Mouse (Mus musculus): ENCODE measurements around the gene Edaradd. TPM values are rescaled to one million over a fixed set of nuclear protein-coding genes. Genes with fewer than 3 reads are reported as not detected.

Edaradd gene
- polyA plus RNA-seq, 1 experiment: not detected

DNA sequence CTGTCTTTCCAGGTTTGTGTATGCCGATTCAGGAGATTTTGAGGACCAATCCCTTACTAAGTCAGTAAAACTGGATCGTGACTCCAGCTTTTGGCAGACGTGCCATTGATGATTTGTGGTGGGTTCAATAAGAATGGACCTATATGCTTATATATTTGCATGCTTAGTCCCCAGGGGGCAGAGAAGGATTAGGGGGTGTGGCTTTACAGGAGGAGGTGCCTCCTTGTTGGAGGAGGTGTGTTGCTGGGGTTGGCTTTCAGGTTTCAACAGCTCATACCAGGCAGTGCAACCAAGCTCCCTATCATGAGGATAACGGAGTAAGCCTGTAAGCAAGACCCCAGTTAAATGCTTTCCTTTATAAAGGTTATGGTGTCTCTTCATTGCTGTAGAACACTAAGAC is 34.0 kb upstream of the Edaradd start:
- no peaks in the 10 kb centered on the region for H3K9me3 ChIP-seq

DNA sequence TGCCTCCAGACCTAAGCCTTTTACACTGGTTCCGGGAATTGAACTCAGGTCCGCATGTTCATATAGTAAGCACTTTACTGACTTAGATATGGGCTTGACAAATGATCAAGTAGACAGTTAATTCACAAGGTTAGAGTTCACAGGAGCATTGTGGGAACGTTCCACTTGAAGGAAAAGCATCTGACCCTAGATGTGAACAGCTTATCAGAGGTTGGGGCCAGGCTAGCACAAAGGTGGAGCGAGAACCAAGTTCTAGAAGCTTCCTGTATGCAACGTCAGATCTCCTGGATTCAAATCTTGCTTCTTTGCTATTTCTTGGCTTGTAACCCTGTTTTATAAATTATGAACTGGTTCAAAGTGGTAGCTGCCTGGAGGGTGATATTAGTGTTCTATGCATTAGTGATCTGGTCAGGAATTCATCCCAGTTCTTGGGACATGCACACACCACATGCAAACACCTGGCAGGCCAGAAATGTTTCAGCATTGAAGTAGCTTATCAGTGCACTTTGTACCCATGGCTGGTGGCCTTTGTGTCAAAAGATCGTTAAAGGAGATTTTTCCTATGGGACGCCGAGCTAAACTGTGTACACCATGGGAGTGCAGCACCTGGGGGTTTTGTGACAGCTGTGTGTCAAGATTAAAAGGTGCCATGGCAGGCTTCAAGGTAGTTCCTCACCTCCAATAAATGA is 23.8 kb upstream of the Edaradd start:
- Histone ChIP-seq H3K4me3 (replicated peaks) (no peak overlapping the region), H3K4me1 (peaks cover 18% of the 10 kb centered on the region), H3K9me3 (peaks cover 11% of the 10 kb centered on the region), H3K36me3 (replicated peaks; ENCODE audit: low read length) (no peaks in the 10 kb centered on the region), H3K27me3 (replicated peaks) (peaks cover 21% of the 10 kb centered on the region)
- TF ChIP-seq GATA1 (IDR thresholded peaks at IDR 0.05; ENCODE audit: borderline replicate concordance, low read length): no peak
- no peak for TF ChIP-seq FLI1 (IDR thresholded peaks at IDR 0.05; ENCODE audit: low read length)

More for the DNA sequence above, 34.0 kb upstream of the Edaradd start:
- no peaks in the 10 kb centered on the region for H3K36me3 ChIP-seq (replicated peaks; ENCODE audit: low read length)
- no peaks in the 10 kb centered on the region for H3K4me1 ChIP-seq
- H3K4me3 ChIP-seq (replicated peaks): no peak overlapping the region
- peaks cover 20% of the 10 kb centered on the region for H3K27me3 ChIP-seq (replicated peaks)
- TF ChIP-seq GATA1 (IDR thresholded peaks at IDR 0.05; ENCODE audit: borderline replicate concordance, low read length) (no peak), FLI1 (IDR thresholded peaks at IDR 0.05; ENCODE audit: low read length) (no peak)

DNA sequence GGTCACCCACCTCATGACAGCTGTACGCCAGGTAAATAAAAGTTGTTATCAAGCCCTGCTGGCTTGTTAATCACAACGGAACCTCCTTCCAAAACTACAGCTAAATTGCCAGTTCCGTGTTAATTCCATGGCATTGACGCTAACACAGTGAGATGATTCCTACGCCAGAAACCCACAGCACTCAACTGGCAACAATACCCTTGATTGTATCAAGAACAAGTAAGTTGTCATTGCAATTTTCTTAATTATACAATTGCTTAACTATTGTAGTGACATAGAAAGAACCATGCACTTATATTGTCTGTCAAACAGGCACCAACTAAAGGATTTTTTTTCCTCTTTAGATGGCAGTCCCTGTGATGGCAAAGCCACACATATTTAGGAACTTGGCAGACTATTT is 23.0 kb upstream of the Edaradd start:
- H3K36me3 ChIP-seq (replicated peaks; ENCODE audit: low read length): no peaks in the 10 kb centered on the region
- peaks cover 21% of the 10 kb centered on the region for H3K27me3 ChIP-seq (replicated peaks)
- peaks cover 14% of the 10 kb centered on the region for H3K9me3 ChIP-seq
- TF ChIP-seq FLI1 (IDR thresholded peaks at IDR 0.05; ENCODE audit: low read length) (no peak), GATA1 (IDR thresholded peaks at IDR 0.05; ENCODE audit: borderline replicate concordance, low read length) (no peak)
- H3K4me1 ChIP-seq: peaks cover 18% of the 10 kb centered on the region
- no peak overlapping the region for H3K4me3 ChIP-seq (replicated peaks)

DNA sequence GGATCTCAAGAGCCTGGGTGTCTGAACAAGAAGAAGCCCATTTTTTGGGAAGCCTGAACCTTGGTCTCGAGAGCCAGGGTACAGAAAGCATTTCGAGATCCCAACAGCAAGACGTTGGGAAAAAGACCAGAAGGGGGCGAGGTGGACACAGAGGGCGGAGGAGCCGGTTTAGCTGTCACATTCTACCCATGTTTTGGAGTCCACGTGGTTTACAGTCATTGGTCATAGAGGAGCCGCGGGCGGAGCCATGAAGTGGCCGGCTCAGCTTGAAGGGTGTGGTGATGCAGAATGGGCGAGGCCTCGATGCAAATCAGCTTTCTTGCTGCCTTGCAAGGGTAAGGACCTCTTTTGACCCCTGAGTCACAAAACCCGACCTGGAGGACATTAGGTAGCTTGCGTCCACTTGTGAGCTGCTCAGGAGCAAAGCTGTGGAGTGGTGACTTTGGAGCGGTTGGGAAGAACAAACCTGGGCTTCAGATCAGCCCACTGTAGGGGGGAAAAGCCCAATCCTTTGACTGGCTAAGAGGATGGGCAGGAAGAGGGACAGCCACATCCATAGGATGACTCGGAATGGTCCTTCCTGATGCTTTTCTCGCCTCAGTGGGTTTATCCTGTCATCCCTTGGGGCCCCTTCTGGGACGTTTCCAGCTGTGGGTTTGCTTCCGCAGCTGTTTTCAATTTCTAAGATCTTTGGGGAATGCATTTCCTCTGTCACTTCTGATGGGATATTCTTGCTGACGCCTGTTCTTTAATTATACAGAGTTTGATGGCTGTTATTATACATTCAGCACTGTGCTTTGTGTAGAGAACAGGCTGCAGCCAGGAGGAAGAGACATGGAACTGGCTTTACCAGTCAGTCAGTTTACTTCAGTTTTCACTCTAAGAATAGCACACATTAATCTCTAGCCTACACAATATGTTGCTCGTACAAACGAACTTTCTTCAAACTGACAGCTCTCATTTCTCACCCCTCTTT is 22.1 kb upstream of the Edaradd start:
- peaks cover 18% of the 10 kb centered on the region for H3K4me1 ChIP-seq
- no peaks in the 10 kb centered on the region for H3K36me3 ChIP-seq (replicated peaks; ENCODE audit: low read length)
- peak overlapping the region; percentile 85 for H3K4me3 ChIP-seq (replicated peaks)
- peaks cover 21% of the 10 kb centered on the region for H3K27me3 ChIP-seq (replicated peaks)
- peaks cover 14% of the 10 kb centered on the region for H3K9me3 ChIP-seq
- TF ChIP-seq GATA1 (IDR thresholded peaks at IDR 0.05; ENCODE audit: borderline replicate concordance, low read length): no peak
- TF ChIP-seq FLI1 (IDR thresholded peaks at IDR 0.05; ENCODE audit: low read length): no peak

DNA sequence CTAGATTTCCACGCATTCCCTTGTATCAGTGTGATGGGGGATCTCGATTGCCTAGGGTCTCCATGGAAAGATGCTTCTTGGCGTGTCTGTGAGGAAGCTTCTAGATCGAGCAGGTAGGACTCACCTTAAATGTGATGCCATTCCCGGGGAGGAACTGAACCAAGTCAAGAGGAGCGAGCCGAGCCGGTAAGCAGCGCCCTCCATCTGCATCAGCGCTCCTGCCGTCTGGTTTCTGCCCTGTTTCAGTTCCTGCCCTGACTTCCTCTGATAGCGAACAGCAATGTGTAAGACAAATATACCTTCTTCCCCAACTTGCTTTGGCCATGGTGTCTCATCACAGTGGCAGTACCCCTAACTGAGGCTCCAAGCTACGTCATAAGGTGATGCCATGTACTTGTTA is 19.9 kb upstream of the Edaradd start:
- no peaks in the 10 kb centered on the region for H3K36me3 ChIP-seq (replicated peaks; ENCODE audit: low read length)
- no peak overlapping the region for H3K4me3 ChIP-seq (replicated peaks)
- peaks cover 18% of the 10 kb centered on the region for H3K4me1 ChIP-seq
- no peak for TF ChIP-seq GATA1 (IDR thresholded peaks at IDR 0.05; ENCODE audit: borderline replicate concordance, low read length)
- no peak for TF ChIP-seq FLI1 (IDR thresholded peaks at IDR 0.05; ENCODE audit: low read length)
- peaks cover 7% of the 10 kb centered on the region for H3K9me3 ChIP-seq
- H3K27me3 ChIP-seq (replicated peaks): peaks cover 17% of the 10 kb centered on the region

DNA sequence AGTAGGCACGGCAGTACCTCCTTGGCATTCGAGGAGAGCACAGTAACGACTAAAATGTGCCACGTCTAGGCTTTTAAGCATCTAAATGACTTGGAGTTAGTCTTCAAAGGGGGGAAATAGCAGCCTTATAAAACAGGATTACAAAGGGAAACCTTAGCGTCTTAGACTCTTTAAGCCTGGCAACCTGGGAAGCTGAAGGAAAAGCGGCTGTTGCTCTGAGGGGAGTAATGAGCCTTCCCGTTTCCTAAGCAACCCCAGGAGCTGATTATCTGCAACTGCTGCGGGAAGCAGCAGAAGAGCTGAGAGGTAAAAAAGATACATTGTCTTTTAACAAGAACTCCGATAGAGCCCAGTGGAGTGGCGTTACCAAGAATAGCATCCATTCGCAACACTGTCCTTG is 19.5 kb upstream of the Edaradd start:
- peaks cover 13% of the 10 kb centered on the region for H3K27me3 ChIP-seq (replicated peaks)
- peaks cover 3% of the 10 kb centered on the region; the same call in 1 of the 2 replicates for H3K9me3 ChIP-seq
- H3K4me3 ChIP-seq (replicated peaks): no peak overlapping the region
- peaks cover 19% of the 10 kb centered on the region for H3K4me1 ChIP-seq
- no peak for TF ChIP-seq FLI1 (IDR thresholded peaks at IDR 0.05; ENCODE audit: low read length)
- TF ChIP-seq GATA1 (IDR thresholded peaks at IDR 0.05; ENCODE audit: borderline replicate concordance, low read length): no peak
- no peaks in the 10 kb centered on the region for H3K36me3 ChIP-seq (replicated peaks; ENCODE audit: low read length)

DNA sequence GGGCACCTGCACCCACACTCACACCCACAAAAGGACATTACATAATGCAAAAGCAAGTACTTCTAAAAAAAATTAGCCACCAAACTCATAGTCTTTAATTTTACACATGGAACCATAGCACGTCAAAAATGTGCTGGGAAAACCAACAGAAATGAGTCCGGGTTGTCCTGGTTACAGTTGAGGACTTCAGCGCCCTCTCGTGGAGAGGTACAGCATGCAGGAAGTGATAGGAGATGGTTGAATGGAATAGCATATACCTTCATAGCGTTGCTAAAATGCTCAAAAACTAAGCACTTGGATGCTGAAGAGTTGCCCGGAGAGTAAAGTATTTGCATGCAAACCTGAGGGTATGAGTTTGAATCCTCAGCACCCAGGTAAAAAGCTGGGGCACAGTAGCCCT is 17.7 kb upstream of the Edaradd start:
- Histone ChIP-seq H3K9me3 (peaks cover 3% of the 10 kb centered on the region; the same call in 1 of the 2 replicates), H3K4me1 (peaks cover 22% of the 10 kb centered on the region), H3K36me3 (replicated peaks; ENCODE audit: low read length) (no peaks in the 10 kb centered on the region), H3K27me3 (replicated peaks) (peaks cover 13% of the 10 kb centered on the region), H3K4me3 (replicated peaks) (no peak overlapping the region)
- TF ChIP-seq GATA1 (IDR thresholded peaks at IDR 0.05; ENCODE audit: borderline replicate concordance, low read length) (no peak), FLI1 (IDR thresholded peaks at IDR 0.05; ENCODE audit: low read length) (no peak)

DNA sequence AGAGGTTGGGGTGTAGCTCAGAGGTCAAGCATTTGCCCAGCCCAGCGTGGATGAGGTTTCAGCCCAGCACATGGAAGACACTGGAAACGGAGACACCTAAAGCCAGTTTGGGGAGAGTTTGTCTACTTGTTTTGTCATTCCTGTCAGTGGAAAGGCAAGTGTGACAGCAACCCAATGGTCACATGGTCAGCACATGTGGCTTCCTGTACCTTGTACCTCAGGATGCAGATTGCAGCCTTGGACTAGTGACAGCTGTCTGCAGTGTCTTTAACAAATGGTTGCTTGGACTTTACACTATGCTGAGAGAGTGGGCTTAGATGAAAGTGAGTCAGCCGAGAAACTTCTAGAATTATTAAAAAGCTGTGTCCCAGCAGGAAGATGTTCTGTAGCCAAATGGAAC is 14.4 kb upstream of the Edaradd start:
- TF ChIP-seq GATA1 (IDR thresholded peaks at IDR 0.05; ENCODE audit: borderline replicate concordance, low read length) (no peak), FLI1 (IDR thresholded peaks at IDR 0.05; ENCODE audit: low read length) (no peak)
- H3K27me3 ChIP-seq (replicated peaks): peaks cover 4% of the 10 kb centered on the region
- H3K36me3 ChIP-seq (replicated peaks; ENCODE audit: low read length): no peaks in the 10 kb centered on the region
- H3K4me1 ChIP-seq: peaks cover 5% of the 10 kb centered on the region; the same call in 1 of the 2 replicates
- H3K4me3 ChIP-seq (replicated peaks): no peak overlapping the region
- H3K9me3 ChIP-seq: peaks cover 3% of the 10 kb centered on the region; the same call in 1 of the 2 replicates

DNA sequence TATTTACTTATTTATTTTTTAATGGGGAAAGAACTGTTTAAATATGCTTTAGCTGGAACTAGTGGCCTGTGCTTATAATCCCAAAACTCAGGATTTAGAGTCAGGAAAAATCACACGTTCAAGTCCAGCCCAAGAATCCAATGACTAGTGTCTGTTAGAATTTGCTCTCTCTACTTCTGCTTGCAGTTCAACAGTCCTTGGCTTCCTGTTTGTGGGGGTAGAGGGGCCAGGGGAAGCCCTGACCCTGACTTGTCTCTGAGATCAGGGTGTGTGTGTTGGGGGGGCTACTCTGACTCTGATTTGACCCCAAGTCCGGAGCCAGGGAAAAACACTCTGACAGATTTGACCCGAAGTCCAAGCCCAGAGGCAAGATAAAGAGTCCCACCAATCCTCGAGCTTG is 5.4 kb upstream of the Edaradd start:
- peaks cover 23% of the 10 kb centered on the region for H3K27me3 ChIP-seq (replicated peaks)
- peaks cover 12% of the 10 kb centered on the region for H3K4me1 ChIP-seq
- TF ChIP-seq FLI1 (IDR thresholded peaks at IDR 0.05; ENCODE audit: low read length): no peak
- TF ChIP-seq GATA1 (IDR thresholded peaks at IDR 0.05; ENCODE audit: borderline replicate concordance, low read length): no peak
- H3K9me3 ChIP-seq: no peaks in the 10 kb centered on the region
- no peaks in the 10 kb centered on the region for H3K36me3 ChIP-seq (replicated peaks; ENCODE audit: low read length)
- no peak overlapping the region for H3K4me3 ChIP-seq (replicated peaks)

DNA sequence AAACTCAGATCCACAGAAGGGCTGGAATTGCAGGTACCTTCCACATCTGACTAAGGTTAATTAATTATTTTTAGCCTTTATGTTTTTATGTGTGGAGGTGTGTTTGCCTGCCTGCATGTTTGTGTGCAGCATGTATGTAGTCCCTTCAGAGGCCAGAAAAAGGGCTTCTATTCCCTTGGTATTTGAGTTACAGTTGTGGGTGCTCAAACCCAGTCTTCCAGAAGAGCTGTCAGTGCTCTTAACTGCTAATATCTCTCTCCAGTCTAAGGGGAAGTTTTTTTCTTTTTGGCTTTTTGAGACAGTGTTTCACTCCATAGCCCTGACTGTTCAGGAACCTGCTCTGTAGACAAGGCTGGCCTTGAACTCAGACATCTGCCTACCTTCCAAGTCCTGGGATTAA is 2.1 kb upstream of the Edaradd start:
- no peak for TF ChIP-seq GATA1 (IDR thresholded peaks at IDR 0.05; ENCODE audit: borderline replicate concordance, low read length)
- no peak for TF ChIP-seq FLI1 (IDR thresholded peaks at IDR 0.05; ENCODE audit: low read length)
- Histone ChIP-seq H3K27me3 (replicated peaks) (peaks cover 50% of the 10 kb centered on the region), H3K4me3 (replicated peaks) (no peak overlapping the region), H3K36me3 (replicated peaks; ENCODE audit: low read length) (no peaks in the 10 kb centered on the region), H3K9me3 (0 out of 2 replicates have a peak, but pooled peaks cover 3% of the 10 kb centered on the region), H3K4me1 (peaks cover 14% of the 10 kb centered on the region)

Measured in megakaryocyte, embryonic 14.5 days (primary cell).